Mouse (Mus musculus): ENCODE data around the gene Izumo4. TPM values are rescaled to one million over a fixed set of nuclear protein-coding genes. Genes with fewer than 3 reads are reported as not detected.

Gene Izumo4
- polyA plus RNA-seq (2016; fragmentation: Nextera tagmentation; extraction: Ambion mirVana) = 10.5 and 10.8 TPM in 2 replicates

DNA sequence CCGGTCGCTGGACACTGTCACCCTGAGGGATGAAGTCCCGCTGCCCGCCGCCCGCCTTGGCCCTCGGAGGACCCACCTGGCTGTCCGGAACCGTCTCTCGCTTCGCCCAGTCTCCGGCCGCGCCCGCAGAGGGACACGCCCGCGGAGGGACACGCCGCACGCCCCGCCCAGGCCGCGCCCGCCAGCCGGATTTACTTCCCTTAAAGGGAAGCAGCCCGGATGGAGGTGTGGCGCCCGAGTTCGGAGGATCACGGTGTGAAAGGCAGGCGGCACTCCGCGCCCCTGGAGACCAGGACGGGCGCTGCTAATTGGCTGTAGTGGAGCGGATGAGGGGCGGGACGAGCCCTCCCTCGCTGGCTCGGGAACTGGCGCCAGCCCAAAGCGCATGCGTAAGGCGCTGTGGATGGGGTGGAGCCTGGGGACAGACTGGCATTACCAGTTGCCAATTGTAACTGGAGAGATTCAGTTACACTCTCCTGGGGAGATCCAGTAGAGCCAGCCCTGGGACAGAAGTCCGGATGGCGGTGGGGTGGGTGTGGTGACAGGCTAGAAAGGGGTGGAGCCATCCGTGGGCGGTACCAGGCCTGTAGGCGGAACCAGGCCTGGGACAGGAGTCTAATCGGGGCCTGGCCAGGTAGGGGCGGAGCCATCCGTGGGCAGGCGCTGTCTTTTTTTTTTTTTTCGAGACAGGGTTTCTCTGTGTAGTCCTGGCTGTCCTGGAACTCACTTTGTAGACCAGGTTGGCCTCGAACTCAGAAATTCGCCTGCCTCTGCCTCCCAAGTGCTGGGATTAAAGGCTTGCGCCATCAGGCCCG lies at the start of gene Izumo4, which contains the start of gene Mob3a:
Gene Izumo4 (plus strand): TSS at position 464 of the 815 bp plus-strand sequence.
Gene Mob3a (minus strand): TSS at position 257 of the 815 bp plus-strand sequence.
- Histone ChIP-seq H3K4me3 (peak within 1 kb of the TSS; percentile 76), H3K27ac (replicated peaks) (peak within 1 kb of the TSS; percentile 89), H3K9me3 (no peaks in the 10 kb centered on the region), H3K4me1 (peaks cover 45% of the 10 kb centered on the region), H3K27me3 (replicated peaks; ENCODE audit: low read depth, poor library complexity, severe bottlenecking) (no peaks in the 10 kb centered on the region), H3K36me3 (replicated peaks) (peaks cover 36% of the 10 kb centered on the region)
- DNase-seq (ENCODE audit: low spot score) = peak; percentile 100
- under 1% methylated on average over 59 of the region's 59 CpGs for WGBS

DNA sequence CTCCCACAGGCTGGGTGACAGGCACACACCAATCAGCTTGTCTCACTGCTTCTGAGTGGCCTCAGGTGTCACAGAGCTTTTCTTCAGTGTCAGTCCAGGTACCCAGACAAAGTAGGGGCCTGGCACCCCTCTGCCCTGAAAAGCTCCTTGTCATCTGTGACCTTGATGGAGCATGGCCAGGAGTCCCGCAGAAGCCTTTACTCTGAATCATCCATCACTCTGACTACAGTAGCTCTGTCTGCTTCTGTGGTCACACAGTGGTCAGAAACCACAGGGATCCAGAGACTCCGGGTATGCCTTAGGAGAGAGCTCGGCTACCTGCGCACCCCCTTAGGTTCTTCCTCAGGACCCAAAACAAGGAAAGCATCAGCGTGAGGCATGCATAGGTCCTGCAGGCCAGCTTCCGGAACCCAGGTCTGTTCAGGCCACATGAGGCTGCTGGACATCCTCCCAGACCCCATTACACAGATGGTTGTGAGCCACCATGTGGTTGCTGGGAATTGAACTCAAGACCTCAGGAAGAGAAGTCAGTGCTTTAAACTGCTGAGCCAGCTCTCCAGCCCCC lies 48.7 kb upstream of the Izumo4 start:
- WGBS = 91% methylated on average over 6 of the region's 6 CpGs
- H3K27ac ChIP-seq (replicated peaks) = no peak overlapping the region
- no peak for DNase-seq (ENCODE audit: low spot score)
- no peaks in the 10 kb centered on the region for H3K9me3 ChIP-seq
- peaks cover 38% of the 10 kb centered on the region for H3K36me3 ChIP-seq (replicated peaks)
- H3K4me1 ChIP-seq = peaks cover 33% of the 10 kb centered on the region
- H3K4me3 ChIP-seq = no peak overlapping the region
- no peaks in the 10 kb centered on the region for H3K27me3 ChIP-seq (replicated peaks; ENCODE audit: low read depth, poor library complexity, severe bottlenecking)

DNA sequence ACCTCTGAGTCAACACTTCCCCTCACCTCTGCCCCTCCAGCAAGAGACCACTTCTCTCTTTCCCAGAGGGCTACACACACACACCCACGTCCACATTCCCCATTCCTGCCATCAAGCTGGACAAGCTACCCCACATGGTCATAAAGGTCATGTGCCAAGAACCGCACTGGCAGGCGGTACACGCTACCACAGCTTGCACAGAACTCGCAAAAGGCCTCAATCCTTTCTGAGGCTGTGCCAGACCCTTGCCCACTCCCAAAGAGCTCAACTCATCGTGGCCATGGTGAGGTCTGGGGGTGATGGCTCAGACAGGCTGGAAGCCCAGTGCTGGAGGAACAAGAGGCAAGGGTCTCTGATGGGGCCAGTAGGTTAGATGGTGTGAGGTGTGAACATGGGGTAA lies 47.1 kb upstream of the Izumo4 start:
- Histone ChIP-seq H3K27me3 (replicated peaks; ENCODE audit: low read depth, poor library complexity, severe bottlenecking) (no peaks in the 10 kb centered on the region), H3K27ac (replicated peaks) (peak overlapping the region; percentile 31; the same call in 1 of the 2 replicates), H3K4me1 (peaks cover 41% of the 10 kb centered on the region), H3K9me3 (no peaks in the 10 kb centered on the region), H3K4me3 (peak overlapping the region; percentile 95), H3K36me3 (replicated peaks) (peaks cover 24% of the 10 kb centered on the region)
- no peak for DNase-seq (ENCODE audit: low spot score)
- 87% methylated on average over 6 of the region's 6 CpGs for WGBS

DNA sequence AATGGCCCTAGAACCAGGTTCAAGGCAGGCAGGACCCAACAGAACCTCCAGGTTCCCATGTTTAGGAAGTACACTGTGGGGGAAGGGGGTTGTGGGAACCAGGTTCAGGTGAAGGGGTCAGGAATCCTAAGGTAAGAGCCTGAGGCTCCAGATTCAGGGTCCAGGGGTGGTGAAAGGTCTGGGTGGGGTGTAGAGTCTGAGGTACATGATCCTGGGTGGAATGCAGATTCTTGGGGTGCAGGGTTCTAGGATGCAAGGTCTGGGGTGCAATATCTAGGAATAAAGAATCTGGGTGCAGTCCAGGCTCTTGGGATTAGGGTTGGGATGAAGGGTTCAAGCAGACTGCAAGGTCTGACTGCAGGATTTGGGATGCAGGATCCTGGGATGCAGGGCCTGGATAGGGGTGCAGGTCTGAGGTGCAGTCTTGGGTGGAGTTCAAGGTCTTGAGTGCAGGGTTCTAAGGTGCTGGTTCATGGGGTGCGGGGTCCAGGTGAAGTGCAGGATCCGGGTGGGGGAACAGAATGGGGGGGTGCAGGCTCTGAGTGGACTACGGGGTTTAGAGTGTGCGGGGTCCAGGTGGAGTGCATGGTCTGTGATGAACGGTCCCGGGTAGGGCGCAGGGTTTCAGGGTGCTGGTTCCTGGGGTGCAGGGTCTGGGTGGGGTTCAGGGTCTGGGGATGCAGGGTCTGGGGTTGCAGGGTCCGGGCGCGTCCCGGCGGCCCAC lies 46.4 kb upstream of the Izumo4 start:
- Histone ChIP-seq H3K27ac (replicated peaks) (peak overlapping the region; percentile 96), H3K36me3 (replicated peaks) (peaks cover 18% of the 10 kb centered on the region), H3K4me3 (peak overlapping the region; percentile 95), H3K27me3 (replicated peaks; ENCODE audit: low read depth, poor library complexity, severe bottlenecking) (no peaks in the 10 kb centered on the region), H3K9me3 (no peaks in the 10 kb centered on the region), H3K4me1 (peaks cover 41% of the 10 kb centered on the region)
- no peak for DNase-seq (ENCODE audit: low spot score)
- 5% methylated on average over 12 of the region's 12 CpGs for WGBS

DNA sequence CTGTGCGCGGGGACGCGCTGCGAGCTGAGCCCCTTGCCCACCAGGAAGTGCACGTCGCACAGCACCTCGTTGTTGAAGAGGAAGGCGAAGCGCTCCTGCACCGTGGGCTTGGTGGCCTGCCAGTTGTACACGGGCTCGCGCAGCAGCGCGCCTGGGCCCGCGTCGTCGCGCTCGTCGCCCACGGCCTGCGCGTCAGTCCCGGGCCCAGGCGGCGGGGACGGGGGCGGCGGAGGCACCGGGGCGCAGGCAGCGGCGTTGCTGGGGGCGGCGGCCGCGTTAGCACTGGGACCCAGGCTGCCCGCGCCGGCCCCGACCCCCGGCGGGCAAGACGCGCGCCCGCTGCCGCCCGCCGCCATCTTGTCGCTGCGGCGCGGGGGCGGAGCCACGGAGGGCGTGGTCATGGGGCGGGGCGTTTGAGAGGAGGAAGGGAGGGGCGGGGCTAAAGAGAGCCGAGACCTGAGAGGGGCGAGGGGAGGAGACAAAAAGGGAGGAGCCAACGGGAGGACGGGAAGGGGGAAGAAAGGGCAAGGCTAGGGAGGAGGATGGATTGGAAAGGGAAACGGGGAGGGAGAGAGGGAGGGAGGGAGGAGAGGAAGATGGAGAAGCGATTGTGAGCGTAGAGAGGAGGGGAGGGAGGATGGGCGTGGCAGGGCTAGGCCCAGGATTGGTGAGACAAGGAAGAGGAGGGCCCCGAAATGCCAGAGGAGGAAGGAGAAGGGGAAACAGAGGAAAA lies 45.7 kb upstream of the Izumo4 start:
- peaks cover 41% of the 10 kb centered on the region for H3K4me1 ChIP-seq
- DNase-seq (ENCODE audit: low spot score) = peak; percentile 99
- H3K4me3 ChIP-seq = peak overlapping the region; percentile 95
- H3K36me3 ChIP-seq (replicated peaks) = peaks cover 11% of the 10 kb centered on the region
- H3K27me3 ChIP-seq (replicated peaks; ENCODE audit: low read depth, poor library complexity, severe bottlenecking) = no peaks in the 10 kb centered on the region
- 1% methylated on average over 72 of the region's 72 CpGs for WGBS
- H3K27ac ChIP-seq (replicated peaks) = peak overlapping the region; percentile 96
- no peaks in the 10 kb centered on the region for H3K9me3 ChIP-seq

DNA sequence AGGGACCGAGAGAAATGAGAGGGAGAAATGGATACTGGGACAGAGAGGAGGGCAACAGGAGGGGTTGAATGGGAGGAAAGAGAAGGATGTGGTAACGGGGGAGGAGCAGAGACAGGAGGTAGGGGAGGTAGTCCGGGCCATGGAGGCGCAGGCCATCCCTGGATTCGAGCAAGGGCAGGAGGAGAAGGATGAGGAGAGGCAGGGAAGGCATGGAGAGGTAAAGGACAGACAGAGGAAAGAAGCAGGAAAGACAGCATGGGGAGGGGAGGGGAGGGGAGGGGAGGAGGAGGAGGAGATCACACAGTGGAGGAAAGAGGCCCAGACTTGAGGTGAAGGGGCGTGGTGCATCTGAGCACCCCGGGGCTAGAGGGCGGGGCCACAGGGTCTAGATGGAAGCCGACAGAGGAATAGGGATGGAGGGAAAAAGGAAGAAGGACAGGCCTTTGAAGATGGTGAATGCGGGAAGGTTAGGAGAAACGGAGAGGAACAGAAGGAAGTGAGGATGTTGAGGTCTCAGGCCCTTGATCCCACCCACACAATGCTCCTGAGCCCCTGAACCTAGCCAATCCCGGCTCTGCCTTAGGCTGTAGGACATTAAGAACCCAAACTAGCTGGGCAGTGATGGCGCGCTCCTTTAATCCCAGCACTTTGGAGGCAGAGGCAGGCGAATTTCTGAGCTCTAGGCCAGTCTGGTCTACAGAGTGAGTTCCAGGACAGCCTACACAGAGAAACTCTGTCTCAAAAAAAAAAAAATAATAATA lies 44.9 kb upstream of the Izumo4 start, which contains the start of gene Btbd2:
Gene Btbd2 (minus strand): TSS at position 209 of the 761 bp plus-strand sequence.
- DNase-seq (ENCODE audit: low spot score) = no peak
- peaks cover 41% of the 10 kb centered on the region for H3K4me1 ChIP-seq
- H3K27ac ChIP-seq (replicated peaks) = peak within 1 kb of the TSS; percentile 96
- peaks cover 4% of the 10 kb centered on the region for H3K36me3 ChIP-seq (replicated peaks)
- peak within 1 kb of the TSS; percentile 95 for H3K4me3 ChIP-seq
- no peaks in the 10 kb centered on the region for H3K9me3 ChIP-seq
- WGBS = 17% methylated on average over 15 of the region's 15 CpGs
- no peaks in the 10 kb centered on the region for H3K27me3 ChIP-seq (replicated peaks; ENCODE audit: low read depth, poor library complexity, severe bottlenecking)

DNA sequence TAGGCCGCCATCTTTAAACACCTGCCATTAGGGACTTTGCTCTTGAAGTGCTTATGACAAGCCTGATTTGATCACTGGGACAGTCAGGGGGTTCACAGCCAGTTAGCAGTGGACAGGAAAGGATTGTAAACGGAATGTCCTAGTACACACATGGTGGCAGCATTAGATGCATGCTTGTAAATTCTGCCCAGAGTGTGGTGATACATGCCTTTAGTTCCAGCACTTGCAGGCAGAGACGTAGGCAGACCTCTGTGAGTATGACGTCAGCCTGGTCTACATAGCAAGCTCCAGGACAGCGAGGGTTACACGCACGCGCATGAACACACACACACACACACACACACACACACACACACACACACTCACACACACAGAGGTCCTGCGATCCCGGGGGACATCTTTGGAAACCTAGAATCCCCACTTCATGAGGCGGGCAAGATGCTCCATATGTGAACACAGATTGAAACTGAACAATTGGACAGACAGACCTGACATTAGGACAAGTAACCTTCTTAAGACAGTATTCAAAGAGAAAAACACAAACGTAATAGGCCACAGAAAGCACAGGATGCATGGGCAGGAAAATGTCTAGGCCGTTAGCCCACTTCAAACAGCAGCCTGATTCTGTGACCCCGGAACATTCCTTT lies 43.7 kb upstream of the Izumo4 start:
- peaks cover 46% of the 10 kb centered on the region for H3K4me1 ChIP-seq
- no peaks in the 10 kb centered on the region for H3K27me3 ChIP-seq (replicated peaks; ENCODE audit: low read depth, poor library complexity, severe bottlenecking)
- 90% methylated on average over 14 of the region's 14 CpGs for WGBS
- no peak overlapping the region for H3K27ac ChIP-seq (replicated peaks)
- no peaks in the 10 kb centered on the region for H3K9me3 ChIP-seq
- no peak overlapping the region for H3K4me3 ChIP-seq
- DNase-seq (ENCODE audit: low spot score) = no peak
- H3K36me3 ChIP-seq (replicated peaks) = no peaks in the 10 kb centered on the region

DNA sequence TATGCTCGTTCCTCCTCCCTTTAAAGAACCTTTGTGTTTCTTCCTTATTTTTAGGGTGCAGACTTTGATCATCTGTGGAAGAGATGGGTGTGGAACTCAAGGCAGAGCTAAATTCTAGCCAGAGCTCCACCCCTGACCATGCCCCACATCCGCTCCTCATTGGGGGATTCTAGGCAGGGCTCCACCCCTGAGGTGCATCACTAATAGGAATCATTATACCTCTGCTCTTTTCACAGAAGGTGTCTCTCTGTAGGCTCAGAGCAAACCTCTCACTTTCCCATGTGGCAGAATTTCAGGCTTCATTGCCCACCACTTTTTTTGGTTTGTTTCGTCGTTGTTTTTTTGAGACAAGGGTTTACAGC lies 43.2 kb upstream of the Izumo4 start:
- 68% methylated on average over 4 of the region's 4 CpGs for WGBS
- H3K4me3 ChIP-seq = no peak overlapping the region
- no peaks in the 10 kb centered on the region for H3K36me3 ChIP-seq (replicated peaks)
- H3K9me3 ChIP-seq = no peaks in the 10 kb centered on the region
- H3K4me1 ChIP-seq = peaks cover 49% of the 10 kb centered on the region
- DNase-seq (ENCODE audit: low spot score) = no peak
- no peaks in the 10 kb centered on the region for H3K27me3 ChIP-seq (replicated peaks; ENCODE audit: low read depth, poor library complexity, severe bottlenecking)
- H3K27ac ChIP-seq (replicated peaks) = no peak overlapping the region

DNA sequence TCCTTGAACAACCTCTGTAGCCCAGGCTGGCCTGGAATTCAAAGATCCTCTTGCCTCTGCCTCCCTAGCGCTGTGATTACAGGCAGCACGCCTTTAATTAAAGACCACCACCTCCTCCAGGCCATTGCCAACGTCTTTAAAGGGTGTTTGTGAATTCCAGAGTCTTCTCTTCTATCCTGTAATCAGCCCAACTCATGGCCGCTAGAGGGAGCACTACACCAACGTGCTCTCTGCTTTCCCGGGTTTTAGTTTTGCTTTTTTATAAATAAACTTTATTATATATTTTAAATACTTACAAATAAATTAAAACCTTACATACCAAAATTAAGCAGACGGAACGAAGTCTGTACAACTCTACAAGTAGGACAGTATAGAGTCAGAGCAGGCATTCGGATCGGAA lies 42.8 kb upstream of the Izumo4 start:
- H3K27ac ChIP-seq (replicated peaks) = peak overlapping the region; percentile 40; the same call in 1 of the 2 replicates
- no peaks in the 10 kb centered on the region for H3K27me3 ChIP-seq (replicated peaks; ENCODE audit: low read depth, poor library complexity, severe bottlenecking)
- no peaks in the 10 kb centered on the region for H3K36me3 ChIP-seq (replicated peaks)
- 20% methylated on average over 10 of the region's 10 CpGs for WGBS
- peak; percentile 76 for DNase-seq (ENCODE audit: low spot score)
- H3K9me3 ChIP-seq = no peaks in the 10 kb centered on the region
- no peak overlapping the region for H3K4me3 ChIP-seq
- H3K4me1 ChIP-seq = peaks cover 50% of the 10 kb centered on the region

DNA sequence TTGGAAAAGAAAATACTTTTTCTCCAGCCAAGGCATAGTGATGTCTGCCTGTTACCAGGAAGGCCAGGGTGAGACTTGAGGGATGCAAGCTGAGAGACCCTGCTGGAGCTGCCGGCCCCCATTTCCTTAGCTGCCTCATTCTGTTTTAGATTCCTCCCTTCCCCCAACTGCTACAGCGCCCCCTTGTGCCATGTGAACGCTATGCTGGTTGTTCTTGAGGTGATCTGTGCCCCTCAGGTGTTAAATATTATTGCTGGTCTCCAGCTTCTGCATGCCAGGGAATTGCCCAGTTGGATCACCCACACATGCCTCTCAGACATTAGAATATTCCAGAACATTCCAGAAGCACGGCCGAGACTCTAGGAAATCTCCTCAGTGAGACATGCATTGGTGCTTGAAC lies 40.8 kb upstream of the Izumo4 start:
- Histone ChIP-seq H3K27me3 (replicated peaks; ENCODE audit: low read depth, poor library complexity, severe bottlenecking) (no peaks in the 10 kb centered on the region), H3K36me3 (replicated peaks) (peaks cover 11% of the 10 kb centered on the region), H3K27ac (replicated peaks) (no peak overlapping the region), H3K4me3 (0 out of 2 replicates have a peak overlapping the region, but pooled peaks have one; percentile 16), H3K4me1 (peaks cover 52% of the 10 kb centered on the region), H3K9me3 (no peaks in the 10 kb centered on the region)
- WGBS = 36% methylated on average over 5 of the region's 5 CpGs
- DNase-seq (ENCODE audit: low spot score) = peak; percentile 54

DNA sequence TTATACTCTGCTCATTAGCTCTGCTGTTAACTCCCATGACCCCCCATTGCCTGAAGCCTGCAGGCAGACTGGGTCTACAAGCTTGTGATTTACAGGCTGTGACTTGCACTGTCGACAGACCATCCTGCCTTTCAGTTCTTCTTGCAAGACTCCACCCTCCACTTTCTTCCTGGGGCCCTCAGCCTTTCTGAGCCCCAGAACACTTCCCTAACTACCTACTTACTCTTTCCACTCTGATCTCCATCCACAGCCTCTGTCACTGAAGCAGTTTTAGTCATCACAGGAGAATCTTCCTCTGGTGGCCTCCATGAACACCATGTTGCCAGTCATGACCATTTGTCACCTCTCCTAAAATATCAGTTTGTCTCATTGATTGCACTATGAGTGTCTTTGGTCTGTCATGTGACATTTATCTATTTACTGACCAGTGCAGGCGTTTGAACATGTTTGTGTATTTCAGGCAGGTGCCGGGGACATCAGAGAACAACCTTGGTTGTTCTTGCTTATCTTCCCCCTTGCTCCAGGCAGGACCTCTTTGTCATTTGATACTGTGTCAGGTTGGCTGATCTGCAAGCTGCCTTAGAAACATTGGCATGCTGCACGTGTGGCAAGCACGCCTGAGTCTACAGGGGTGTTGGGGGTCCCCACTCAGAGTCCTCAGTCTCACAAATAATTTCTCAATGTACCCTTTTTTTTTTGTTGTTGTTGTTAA lies 38.3 kb upstream of the Izumo4 start:
- Histone ChIP-seq H3K36me3 (replicated peaks) (peaks cover 35% of the 10 kb centered on the region), H3K27ac (replicated peaks) (peak overlapping the region; percentile 71), H3K27me3 (replicated peaks; ENCODE audit: low read depth, poor library complexity, severe bottlenecking) (no peaks in the 10 kb centered on the region), H3K4me1 (peaks cover 50% of the 10 kb centered on the region), H3K4me3 (no peak overlapping the region), H3K9me3 (no peaks in the 10 kb centered on the region)
- no peak for DNase-seq (ENCODE audit: low spot score)
- 64% methylated on average over 5 of the region's 5 CpGs for WGBS

Data from embryonic facial prominence, embryonic 10.5 days (tissue).